Mouse (Mus musculus) gastrocnemius, adult 18-20 months (tissue): Measurements from ENCODE around the gene Tle3. TPM values are rescaled to one million over a fixed set of nuclear protein-coding genes. Genes with fewer than 3 reads are reported as not detected.

ENCODE experiments used
- DNase-seq: peaks from one replicate; pipeline ENCODE4 v3.0.0; 2021; ENCODE audit warnings: low spot score
- long read RNA-seq, 2 experiments: library from polyadenylated mRNA; stranded (forward); transcript quantifications; one replicate each; pipeline ENCODE4 v2.0.0; 2021
- total RNA-seq, 2 experiments: library from RNA; stranded (reverse); gene quantifications; 2 replicates each; pipeline ENCODE4 v1.2.3; 2021

Tle3 gene
- 1 to 10 TPM; 7.1 TPM for total RNA-seq
- long read RNA-seq, experiment 1, partial matches to known transcripts, result 1 of 2 reads
- long read RNA-seq, experiment 1, other reads (novel, unspliced or antisense), result 1 of 2 reads
- long read RNA-seq, experiment 2, result 0 reads

DNA sequence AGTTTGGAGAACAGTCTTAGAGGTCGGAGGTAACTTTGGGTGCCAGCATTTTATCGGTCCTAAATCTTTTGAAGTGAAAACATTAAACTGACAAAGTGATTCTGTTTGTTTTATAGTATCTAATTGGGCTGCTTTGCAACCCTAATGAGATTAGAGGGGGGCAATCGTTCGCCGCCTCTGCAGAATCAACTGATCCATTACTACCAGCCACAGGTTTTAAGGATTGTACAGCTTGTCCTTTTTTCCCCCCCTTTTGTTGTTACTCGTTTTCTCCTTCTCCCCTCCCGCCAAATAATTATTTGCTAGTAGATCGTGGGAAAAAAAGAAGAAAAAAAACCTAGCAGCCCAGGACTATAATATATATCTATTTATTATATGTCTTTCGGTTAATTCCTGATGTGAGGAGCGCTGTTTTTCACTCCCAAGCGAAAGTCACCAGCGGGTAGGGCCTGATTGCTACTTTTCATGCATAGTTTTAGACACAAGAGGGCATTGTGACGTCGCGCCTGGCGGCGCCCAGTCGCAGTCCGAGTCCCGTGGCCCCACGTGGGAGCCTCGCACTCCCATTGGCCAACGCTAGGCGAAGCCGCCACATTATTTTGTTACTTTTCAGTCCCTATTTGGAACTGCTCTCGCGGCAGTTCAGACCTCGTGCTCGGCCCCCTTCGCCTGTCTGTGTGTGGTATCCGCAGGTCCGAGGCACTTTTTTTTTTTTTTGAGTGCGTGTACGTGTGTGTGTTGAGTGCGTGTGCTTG, at the start of gene Tle3:
Tle3 (plus strand) TSS at position 612 of the 755 bp plus-strand sequence.
- peak; percentile 96 for DNase-seq

DNA sequence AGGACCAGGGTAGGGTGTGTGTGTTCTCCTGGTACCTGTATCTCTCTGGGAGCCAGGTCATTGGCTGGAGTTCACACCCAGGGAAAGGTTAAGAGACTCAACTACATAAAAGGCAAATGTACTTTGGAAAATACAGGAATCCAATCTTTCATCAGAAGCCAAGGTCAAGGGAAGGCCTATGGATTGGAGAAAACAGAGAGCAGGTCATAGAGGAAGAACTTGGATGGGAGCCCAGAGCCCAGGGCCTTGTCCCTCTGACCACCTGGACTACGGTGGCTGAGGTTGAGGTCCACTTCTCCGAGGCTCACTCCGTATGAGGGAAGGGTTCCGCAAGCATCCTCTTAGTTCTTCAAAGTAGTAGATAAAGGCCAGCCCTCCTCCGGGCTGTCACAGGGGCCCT, 48.9 kb upstream of the Tle3 start:
- no peak for DNase-seq

DNA sequence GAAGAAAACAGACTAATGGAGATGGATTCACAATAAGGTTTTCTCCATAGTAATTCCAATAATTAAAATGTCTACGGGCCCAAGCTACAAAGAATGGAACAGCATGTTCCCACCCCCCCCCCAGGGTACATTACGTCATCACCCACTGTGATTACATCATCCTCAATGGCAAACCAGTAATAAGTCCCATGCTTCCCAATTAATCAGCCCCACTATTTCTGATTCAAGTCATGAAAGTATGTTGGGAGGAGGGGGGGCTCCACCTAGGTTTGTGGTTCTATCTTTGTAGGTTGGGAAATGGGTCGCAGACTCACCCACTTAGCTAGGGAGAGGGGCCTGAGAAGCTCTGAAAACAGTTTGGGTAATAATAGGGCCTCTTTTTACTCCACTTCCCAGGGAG, 48.3 kb upstream of the Tle3 start:
- no peak for DNase-seq

DNA sequence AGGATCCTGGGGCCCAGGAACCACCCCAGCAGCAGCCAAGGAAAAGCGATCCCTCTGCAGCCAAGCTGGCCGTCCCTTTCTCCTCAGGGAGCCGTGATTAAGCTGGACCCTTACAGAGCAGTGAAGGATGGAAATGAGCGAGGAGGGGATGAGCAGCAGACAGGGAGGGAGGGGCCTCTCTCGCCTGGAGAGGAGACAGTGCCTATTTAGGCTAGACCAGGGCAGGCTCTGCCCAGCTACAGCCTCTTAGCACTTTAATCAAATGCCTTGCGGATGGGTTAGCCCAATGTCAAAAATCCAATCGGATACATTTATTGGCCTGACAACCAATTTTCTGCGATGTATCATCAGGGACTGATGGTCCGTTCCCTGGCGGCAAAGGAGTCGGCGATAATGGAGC, 47.8 kb upstream of the Tle3 start:
- no peak for DNase-seq

DNA sequence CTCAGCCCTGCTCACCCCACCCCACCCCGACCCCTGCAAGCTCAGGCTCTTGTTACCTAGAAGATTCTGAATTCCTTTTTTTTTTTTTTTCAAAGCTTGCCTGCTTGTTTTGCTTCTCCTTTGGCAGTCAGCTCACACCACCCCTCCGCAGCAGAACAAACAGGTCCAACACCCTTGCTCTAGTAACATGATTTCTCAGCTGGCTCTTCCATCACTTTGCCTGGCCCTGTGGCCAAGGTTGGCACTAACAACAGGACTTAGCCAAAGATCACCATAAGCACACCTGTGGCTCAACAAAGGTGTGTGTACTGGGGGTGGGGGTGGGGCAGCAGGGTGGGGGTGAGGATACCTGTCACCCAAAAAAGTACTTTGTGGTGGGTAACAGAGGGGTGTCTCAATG, 47.2 kb upstream of the Tle3 start:
- no peak for DNase-seq

DNA sequence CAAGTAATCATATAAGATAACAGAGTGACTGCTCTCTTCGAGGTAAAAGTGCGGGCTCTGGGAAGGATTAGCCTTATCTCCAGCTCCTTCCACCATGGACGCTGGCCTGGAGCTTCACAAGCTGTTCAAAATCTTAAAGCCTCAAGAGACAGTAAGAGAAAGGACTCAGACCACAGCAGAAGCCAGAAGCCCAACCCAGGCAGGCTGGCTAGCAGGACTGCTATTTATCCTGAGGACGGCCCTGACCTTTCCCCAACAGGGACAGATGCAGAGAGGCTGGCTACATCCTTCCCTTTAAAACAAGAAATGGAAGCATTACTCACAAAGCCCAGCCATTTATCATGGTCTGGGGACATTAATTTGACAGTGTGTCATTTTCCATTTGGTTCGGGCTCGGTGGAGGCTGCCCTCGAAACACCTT, 46.2 kb upstream of the Tle3 start:
- no peak for DNase-seq

DNA sequence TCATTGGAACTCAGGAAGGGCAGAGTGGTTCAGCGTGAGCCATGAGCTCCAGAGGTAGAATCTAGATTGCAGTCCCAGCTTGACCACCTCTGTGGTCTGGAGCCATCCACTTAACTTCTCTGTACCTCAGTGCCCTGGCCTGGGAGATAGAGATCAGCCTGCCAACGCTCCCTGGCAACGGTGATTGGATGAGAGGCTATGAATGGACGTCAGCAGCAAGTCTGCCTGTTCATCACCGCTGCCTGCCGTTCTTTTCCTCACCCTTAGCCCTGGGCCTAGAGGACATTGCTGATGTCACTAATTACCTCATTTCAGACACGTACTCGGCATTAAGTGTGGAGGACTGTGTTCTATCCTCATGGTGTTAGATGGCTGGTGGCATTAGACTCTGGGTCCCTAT, 45.2 kb upstream of the Tle3 start:
- no peak for DNase-seq

DNA sequence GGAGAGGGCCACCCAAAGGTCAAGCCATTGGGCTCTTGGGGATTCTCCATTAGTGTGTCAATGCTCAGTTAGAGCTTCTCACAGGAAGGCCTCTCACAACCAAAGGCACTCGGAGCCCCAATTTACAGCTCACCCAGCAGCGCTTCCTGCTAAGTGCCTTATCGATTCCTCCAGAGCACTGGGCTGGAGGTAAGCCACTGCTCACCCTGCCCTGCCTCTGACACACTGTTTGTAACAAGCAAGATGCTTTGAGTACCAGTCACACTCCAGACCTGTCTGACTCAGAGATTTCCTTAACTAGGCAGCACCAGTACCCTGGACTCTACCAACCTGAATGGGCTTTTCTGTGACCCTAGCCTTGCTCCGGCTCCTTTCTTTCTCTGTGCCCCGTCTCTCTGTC, 44.0 kb upstream of the Tle3 start:
- no peak for DNase-seq

DNA sequence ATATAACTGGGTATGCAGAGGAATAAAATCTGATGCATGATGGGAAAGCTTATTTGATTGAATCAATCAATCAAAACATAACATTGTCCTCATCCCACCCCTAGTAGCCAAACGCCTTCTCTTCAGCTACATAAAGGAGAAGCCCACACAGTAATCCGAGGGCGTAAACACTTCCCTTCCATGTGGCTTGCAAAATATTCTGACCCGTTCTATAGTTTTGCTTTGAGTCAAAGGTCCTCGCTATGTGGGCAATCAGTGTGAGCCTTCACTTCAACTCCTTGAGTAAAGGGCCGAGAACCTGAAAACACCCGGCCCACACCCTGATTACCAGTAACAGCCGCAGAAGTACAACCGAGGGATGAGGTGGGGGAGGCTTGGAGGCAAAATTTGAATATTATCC, 41.4 kb upstream of the Tle3 start:
- DNase-seq, result no peak

DNA sequence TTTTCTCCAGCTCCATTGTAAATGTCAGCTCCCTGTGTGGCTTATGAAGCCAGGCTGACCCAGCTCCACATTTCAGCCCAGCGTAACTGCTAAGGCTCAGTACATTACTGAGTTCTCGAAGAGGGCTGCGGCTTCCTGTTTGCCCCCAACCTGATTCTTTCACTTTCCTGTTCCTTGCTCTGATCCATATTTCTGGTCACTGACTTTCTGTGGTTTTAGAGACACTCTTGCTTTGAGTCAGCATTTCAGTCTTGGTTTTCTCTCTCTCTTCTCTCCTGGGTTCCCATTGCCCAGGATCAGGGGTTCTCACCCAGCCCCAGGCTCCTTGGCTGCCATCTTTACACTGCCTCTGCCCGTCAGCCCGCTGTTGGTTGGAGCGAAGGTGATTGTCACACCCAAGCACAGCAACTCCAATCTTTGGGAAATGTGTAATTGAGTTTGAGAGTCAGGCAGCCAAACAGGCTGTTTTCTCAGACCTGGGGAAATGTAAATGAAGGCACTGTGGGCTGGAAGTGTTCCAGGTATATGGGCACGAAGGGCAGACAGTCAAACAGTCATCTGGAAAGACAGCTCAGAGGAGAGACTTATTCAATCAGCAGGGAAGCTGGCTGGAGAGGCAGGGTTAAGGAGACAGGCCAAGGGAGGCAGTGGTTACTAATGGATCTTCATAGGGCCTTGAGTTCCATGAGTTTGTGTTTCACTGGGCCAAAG, 39.8 kb upstream of the Tle3 start:
- no peak for DNase-seq

DNA sequence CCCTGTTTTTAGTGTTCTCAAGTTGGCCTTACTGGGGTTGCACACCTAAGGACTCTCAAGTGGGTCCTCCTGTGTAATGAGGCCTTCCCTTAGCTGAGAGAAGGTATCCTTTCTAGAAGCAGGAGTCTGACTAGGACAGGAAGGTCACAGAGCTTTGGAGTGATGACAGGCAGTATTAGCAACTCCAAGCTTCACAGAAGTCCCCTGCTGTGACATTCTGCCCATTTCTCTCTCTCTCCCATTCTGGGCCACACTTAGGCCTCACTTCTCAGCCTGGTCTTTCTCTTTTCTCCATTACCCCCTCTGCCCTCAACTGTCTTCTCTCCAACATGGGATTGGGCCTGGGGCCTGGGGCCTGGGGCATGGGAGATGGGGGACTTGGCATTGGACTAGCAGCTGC, 36.0 kb upstream of the Tle3 start:
- DNase-seq, result no peak

DNA sequence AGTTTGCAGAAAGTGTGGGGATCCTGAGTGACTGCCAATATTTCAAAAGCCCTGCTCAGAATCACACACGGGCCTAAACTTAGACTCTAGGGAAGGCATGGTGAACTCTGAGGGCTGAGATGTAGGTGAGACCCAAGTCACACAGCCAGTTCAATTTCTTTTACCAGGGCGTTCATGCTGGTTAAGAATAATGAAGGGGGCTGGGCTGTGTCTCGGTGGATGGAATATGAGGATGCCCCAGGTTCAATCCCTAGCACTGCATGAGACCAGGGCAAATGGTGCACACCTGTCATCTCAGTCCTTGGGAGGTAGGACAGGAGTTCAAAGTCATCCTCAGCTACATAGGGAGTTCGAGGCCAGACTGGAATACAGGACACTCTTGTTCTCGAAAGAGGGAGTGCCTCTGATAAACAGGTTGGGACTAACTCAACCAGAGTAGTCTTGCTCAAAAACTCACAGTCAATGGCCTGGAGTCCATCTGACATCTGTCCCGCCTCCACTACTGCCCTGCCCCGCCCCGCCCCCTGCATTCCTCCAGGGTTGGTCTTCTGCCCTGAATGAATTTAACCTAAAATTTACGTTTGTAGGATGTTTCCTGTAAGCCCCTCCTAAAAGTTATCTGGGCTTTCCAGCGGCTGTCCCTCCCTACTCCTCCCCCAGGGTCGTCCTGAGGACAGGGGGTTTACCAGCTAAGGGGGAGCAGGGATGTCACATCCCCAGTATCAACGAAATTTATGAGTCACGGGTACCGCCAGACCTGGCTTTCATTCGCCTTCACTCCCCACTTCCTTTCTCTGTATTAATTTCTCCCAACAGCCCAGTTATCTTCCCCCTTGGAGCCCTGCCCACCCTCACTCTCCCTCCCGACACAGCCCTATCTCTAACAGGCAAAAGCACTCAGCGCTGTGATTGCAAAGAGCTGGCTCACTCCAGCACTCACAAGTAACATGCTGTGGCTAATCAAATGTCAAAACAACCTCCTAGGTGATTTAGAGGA, 35.3 kb upstream of the Tle3 start:
- DNase-seq, result no peak

DNA sequence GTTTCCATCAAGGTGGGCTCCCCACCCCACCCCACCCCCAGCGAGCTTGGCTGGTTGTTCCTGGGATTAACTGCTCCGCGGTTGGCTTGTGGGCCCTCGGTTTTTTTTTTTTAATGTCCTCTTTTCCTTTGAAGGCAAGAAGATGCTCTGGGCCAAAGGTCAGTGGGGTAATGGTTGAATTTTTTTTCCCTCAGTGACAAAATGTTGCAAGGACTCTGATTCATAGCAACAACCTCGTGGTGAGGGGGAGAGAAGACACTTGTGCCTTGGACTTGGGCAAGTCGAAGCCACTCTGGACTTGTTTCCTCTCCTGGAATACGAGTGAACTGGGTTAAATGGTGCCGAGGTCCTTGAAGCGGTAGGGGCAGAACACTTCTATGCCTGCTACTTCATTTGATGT, 34.5 kb upstream of the Tle3 start:
- DNase-seq, result no peak

DNA sequence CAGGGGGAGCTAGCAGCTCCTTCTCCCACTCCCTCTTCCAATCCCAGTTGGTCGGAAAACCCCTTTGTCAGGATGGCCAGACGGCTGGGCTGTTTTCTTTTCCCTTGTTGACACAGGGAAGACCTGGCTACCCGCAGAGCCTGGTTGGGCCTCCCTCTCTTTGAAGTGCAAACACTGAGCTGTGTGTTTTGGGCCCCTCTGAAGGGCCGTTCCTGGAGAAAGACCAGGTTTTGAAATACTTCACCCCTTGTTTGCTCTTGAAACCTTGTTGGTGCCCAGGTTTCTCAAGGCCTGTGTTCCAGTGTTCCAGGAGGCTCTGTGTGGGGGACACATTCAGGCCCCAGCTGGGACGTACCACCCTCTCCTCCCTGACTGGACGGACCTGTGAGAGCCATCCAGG, 32.9 kb upstream of the Tle3 start:
- DNase-seq, result no peak

DNA sequence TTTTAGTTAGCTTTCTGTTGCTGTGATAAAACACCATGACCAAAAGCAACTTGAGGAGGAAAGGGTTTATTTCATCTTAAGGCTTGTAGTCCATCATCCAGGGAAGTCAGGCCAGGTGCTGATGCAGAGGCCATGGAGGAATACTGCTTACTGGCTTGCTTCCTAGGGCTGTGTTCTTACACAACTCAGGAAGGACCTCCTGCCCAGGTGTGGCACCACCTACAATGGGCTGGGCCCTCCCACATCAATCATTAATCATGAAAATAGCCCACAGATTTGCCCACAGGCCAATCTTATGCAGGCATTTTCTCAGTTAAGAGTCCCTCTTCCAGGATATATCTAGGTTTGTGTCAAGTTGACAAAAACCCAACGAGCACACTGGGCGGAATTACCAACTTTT, 31.8 kb upstream of the Tle3 start:
- DNase-seq, result no peak

DNA sequence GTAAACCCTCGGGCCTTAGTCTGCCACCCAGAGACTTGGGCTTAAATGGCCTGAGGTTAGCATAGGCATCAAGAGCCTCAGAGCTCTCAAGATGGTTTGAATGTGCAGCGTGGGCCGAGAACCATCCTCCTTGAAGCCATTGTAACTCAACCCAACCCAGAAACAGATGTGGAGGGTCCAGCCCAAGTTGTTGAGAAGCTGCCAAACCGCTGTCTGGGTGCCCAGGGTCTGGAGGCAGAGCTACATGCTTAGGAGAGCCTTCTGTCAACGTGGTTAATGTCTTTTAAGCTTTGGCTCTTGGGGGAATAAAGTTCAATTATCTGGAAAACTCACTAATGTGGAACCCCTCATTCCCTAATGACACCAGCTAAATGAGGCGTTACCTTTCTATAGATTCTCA, 29.9 kb upstream of the Tle3 start:
- DNase-seq, result no peak

DNA sequence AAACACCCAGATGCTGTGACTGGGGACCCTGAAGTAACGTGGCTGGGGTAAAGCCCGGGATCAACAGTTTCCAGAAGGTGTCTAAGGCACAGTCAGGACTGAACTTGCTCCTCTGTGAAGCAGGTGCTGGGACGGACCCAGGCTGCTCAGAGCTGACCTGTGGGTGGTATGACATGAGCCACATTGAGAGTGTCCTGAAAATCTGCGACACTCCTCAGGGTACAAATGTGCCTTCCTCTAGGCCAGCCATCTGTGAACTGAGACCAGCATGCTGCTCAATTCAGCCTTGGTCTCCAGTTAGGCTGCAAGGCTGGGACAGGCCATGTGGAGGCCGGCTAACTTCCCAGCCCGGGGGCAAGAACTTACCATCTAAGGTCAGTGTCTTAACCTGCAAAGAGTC, 27.5 kb upstream of the Tle3 start:
- no peak for DNase-seq

DNA sequence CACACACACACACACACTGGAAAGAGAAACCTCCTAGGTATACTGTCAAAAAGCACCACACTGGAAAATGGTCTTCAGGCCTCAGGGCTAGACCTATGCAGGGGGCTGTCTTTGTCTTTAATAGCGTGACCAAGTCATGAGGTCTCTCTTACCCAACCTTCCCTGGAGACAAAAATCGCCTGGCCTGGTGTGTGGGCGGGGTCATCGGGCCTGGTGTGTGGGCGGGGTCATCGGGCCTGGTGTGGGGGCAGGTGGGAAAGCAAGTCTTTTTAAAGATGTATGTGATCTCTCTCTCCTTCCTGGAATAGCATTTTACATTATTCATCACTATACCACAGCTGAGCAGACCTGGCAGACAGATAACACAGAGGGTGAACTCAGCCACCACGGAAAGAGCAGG, 25.2 kb upstream of the Tle3 start:
- no peak for DNase-seq

DNA sequence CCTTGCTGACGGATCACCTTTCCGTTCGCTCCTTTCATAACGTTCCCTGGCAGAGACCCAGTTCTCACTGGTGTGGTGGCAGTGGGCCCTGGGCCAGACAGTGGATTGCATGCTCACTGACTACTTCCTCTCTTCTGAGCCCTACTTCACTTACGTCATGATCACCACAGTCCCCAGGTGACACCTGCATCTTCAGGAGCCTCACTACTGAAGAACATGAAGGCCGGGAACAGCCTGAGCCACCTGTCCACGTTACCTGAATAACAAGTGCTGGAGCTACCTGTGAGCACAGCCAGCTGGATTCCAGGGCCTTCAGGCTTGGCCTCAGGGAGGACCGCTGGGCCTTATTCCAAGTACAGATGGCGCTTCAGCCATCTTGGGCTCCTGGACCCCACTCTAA, 24.1 kb upstream of the Tle3 start:
- no peak for DNase-seq

DNA sequence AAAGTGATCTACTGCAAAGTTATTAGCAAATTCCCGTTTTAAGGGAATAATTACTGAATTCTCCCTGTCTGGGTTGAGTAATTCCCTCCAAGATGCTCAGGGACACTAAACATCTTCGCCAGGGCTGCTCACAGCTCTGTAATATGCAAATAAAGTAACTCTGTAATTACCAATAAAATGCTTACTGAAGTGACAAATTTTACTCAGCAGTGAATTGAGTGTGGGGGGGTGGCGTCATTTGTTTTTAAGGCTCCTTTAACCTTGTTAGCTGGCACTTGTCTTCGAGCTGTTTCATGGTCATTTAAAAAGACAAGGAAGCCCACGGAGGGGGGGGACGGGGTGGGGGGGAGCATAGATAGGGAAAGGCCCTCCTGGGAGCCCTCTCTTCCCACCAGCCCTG, 23.6 kb upstream of the Tle3 start:
- no peak for DNase-seq

DNA sequence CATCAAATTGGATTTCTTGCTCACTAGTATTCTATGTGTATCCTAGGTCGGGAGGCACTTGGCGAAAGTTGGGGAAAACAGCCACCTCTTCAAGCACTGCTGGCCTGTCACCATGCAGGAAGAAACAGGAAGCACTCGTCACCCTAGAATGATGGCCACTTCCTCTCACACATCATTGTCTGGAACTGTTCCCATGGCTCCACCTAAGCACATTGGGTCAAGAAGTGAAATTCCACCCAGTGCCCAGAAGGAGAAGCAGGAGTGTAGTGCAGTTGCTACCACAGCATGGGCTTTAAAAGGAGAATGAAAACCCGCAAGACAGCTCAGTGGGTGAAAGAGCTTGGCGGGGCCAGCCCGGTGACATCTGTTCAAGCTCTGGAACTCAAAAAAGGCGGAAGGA, 22.5 kb upstream of the Tle3 start:
- peak; percentile 42 for DNase-seq

DNA sequence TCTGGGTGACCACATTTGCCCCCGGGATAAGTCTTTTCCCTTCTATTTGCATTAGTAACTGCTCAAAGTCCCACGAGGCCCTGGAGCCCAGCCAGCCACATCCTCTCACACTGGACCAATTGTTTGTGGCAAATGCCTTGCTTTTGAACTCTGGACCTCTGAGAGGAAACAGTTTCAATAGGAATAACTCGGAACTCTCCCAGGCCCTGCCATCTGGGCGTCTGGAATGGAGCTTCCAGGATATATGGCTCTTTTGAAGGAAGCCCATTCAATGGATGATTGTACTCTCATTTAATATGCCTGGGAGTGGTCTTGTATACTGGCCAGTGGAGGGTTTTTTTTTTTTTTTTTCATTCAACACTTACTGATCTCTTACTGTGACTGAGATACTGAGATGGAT, 21.0 kb upstream of the Tle3 start:
- peak; percentile 38 for DNase-seq
